Mouse (Mus musculus) cerebellum, adult 2 months (tissue): ENCODE results near the gene Gng12.

Experiments used
- CTCF ChIP-seq: fragments of 200-500 bp; IDR thresholded peaks from 2 replicates; pipeline ENCODE4 v1.5.1; 2011; ENCODE audit warnings: low read depth, mild to moderate bottlenecking, control low read depth, low read length, moderate library complexity, borderline replicate concordance; ENCODE audit not compliant: insufficient read depth
- POLR2A ChIP-seq: fragments of 200-500 bp; IDR thresholded peaks from 2 replicates; pipeline ENCODE4 v1.6.1; 2011; ENCODE audit warnings: low read length, control low read depth, borderline replicate concordance; ENCODE audit not compliant: insufficient read depth

- TF ChIP-seq POLR2A (no peak), CTCF (no peak)
Observed at GRCm38 (mm10) chr6:66951726-66952418, 55.7 kb downstream of the Gng12 start.
